Mouse (Mus musculus) CH12.LX (cell line): ENCODE data around the gene Spp1. TPM values are rescaled to one million over a fixed set of nuclear protein-coding genes. Genes with fewer than 3 reads are reported as not detected.

Source experiments
- DNase-seq: peaks from one replicate; pipeline ENCODE4 v3.0.0-alpha.2; 2013; ENCODE audit errors: extremely low read depth
- H3K27ac ChIP-seq: 2 replicates; pipeline ENCODE4 v1.5.1; 2012; ENCODE audit warnings: low read depth, mild to moderate bottlenecking, control low read depth, moderate library complexity; ENCODE audit not compliant: insufficient read depth
- H3K27me3 ChIP-seq: replicated peaks from 2 replicates; pipeline ENCODE3; 2012; ENCODE audit warnings: inconsistent platforms
- H3K36me3 ChIP-seq, 2 experiments: replicated peaks in 1 of 2; 2 replicates each; pipeline versions ENCODE3 to v1.6.1; 2012; ENCODE audit warnings: inconsistent platforms in 1 of 2, low read length in 1 of 2, mild to moderate bottlenecking in 1 of 2, mixed read lengths in 1 of 2, moderate library complexity in 1 of 2; ENCODE audit not compliant: control insufficient read depth in 1 of 2, insufficient read depth in 1 of 2
- H3K4me1 ChIP-seq, 2 experiments: 2 replicates each; pipeline ENCODE4 v1.6.1; 2012; ENCODE audit warnings: inconsistent platforms in 1 of 2, moderate library complexity in 1 of 2; ENCODE audit not compliant: insufficient read depth in 2 of 2, control insufficient read depth in 1 of 2
- H3K4me2 ChIP-seq: 2 replicates; pipeline ENCODE4 v1.6.1; 2012; ENCODE audit warnings: low read depth, mild to moderate bottlenecking, control low read depth; ENCODE audit not compliant: poor library complexity, insufficient read depth, severe bottlenecking
- H3K4me3 ChIP-seq, 3 experiments: fragments of 150-350 bp in 1 of 3; sonication (generic) in 1 of 3; replicated peaks in 1 of 3; 2 replicates each; pipeline versions ENCODE3 to v1.5.1; 2011 to 2012; ENCODE audit warnings: low read depth in 2 of 3, low read length in 2 of 3, mild to moderate bottlenecking in 2 of 3, moderate library complexity in 2 of 3, control low read depth in 1 of 3, improper control_type of control experiment in 1 of 3, inconsistent platforms in 1 of 3, mixed read lengths in 1 of 3; ENCODE audit not compliant: poor library complexity in 1 of 3
- H3K79me2 ChIP-seq: replicated peaks from 2 replicates; pipeline ENCODE4 v1.6.1; 2012; ENCODE audit warnings: mild to moderate bottlenecking, moderate library complexity; ENCODE audit not compliant: control insufficient read depth, poor library complexity, insufficient read depth, severe bottlenecking; ENCODE audit errors: extremely low read depth
- H3K9ac ChIP-seq: 2 replicates; pipeline ENCODE4 v1.6.1; 2012; ENCODE audit warnings: low read depth, mild to moderate bottlenecking, control low read depth, moderate library complexity; ENCODE audit not compliant: insufficient read depth
- H3K9me3 ChIP-seq: replicated peaks from 2 replicates; pipeline ENCODE3; 2012; ENCODE audit warnings: low read length, inconsistent platforms, mixed read lengths
- CHD2 ChIP-seq: IDR thresholded peaks from 2 replicates; pipeline ENCODE4 v1.6.1; 2011; ENCODE audit warnings: low read length, improper control_type of control experiment
- CTCF ChIP-seq, 2 experiments: IDR thresholded peaks in 1 of 2; conservative IDR thresholded peaks in 1 of 2; 2 replicates each; pipeline ENCODE4 v1.5.1; 2011 to 2012; ENCODE audit warnings: low read depth in 2 of 2, low read length in 2 of 2, improper control_type of control experiment in 1 of 2, inconsistent platforms in 1 of 2, mild to moderate bottlenecking in 1 of 2, moderate library complexity in 1 of 2
- E2F4 ChIP-seq: IDR thresholded peaks from 2 replicates; pipeline ENCODE4 v1.6.1; 2011; ENCODE audit warnings: low read depth, low read length, improper control_type of control experiment; ENCODE audit not compliant: insufficient replicate concordance
- EP300 ChIP-seq: IDR thresholded peaks from 2 replicates; pipeline ENCODE4 v1.6.1; 2011; ENCODE audit warnings: low read length, improper control_type of control experiment
- GABPA ChIP-seq: IDR thresholded peaks from 2 replicates; pipeline ENCODE4 v1.6.1; 2012; ENCODE audit warnings: low read depth, low read length, improper control_type of control experiment, inconsistent platforms; ENCODE audit not compliant: insufficient replicate concordance
- HCFC1 ChIP-seq: IDR thresholded peaks from 2 replicates; pipeline ENCODE4 v1.6.1; 2012; ENCODE audit warnings: low read depth, mild to moderate bottlenecking, inconsistent platforms, low read length, improper control_type of control experiment
- IRF4 ChIP-seq: IDR thresholded peaks from 2 replicates; pipeline ENCODE4 v1.6.1; 2014; ENCODE audit warnings: low read depth, mild to moderate bottlenecking, inconsistent platforms, low read length, improper control_type of control experiment
- JUND ChIP-seq: conservative IDR thresholded peaks from 2 replicates; pipeline ENCODE4 v1.6.1; 2011; ENCODE audit warnings: low read depth, low read length, improper control_type of control experiment
- KAT2A ChIP-seq: IDR thresholded peaks from 2 replicates; pipeline ENCODE4 v1.6.1; 2012; ENCODE audit warnings: low read length, improper control_type of control experiment, inconsistent platforms; ENCODE audit not compliant: insufficient replicate concordance
- MAFK ChIP-seq: IDR thresholded peaks from 2 replicates; pipeline ENCODE4 v1.6.1; 2011; ENCODE audit warnings: low read length, improper control_type of control experiment; ENCODE audit not compliant: insufficient replicate concordance
- MAX ChIP-seq: IDR thresholded peaks from 2 replicates; pipeline ENCODE4 v1.6.1; 2011; ENCODE audit warnings: low read length, improper control_type of control experiment
- MEF2A ChIP-seq: IDR thresholded peaks from 2 replicates; pipeline ENCODE4 v1.6.1; 2014; ENCODE audit warnings: low read depth, mild to moderate bottlenecking, inconsistent platforms, low read length, improper control_type of control experiment, borderline replicate concordance
- MXI1 ChIP-seq: IDR thresholded peaks from 2 replicates; pipeline ENCODE4 v1.6.1; 2011; ENCODE audit warnings: mild to moderate bottlenecking, low read depth, low read length, improper control_type of control experiment
- MYC ChIP-seq: IDR thresholded peaks from 2 replicates; pipeline ENCODE4 v1.6.1; 2011; ENCODE audit warnings: low read depth, mild to moderate bottlenecking, improper control_type of control experiment, low read length
- NELFE ChIP-seq: IDR thresholded peaks from 2 replicates; pipeline ENCODE4 v1.6.1; 2011; ENCODE audit warnings: low read depth, low read length, improper control_type of control experiment
- NRF1 ChIP-seq: IDR thresholded peaks from 2 replicates; pipeline ENCODE4 v1.6.1; 2014; ENCODE audit warnings: low read depth, mild to moderate bottlenecking, inconsistent platforms, low read length, improper control_type of control experiment, moderate library complexity
- POLR2A ChIP-seq: IDR thresholded peaks from 2 replicates; pipeline ENCODE4 v1.6.1; 2011; ENCODE audit warnings: low read depth, mild to moderate bottlenecking, improper control_type of control experiment, low read length
- RAD21 ChIP-seq: IDR thresholded peaks from 2 replicates; pipeline ENCODE4 v1.6.1; 2011; ENCODE audit warnings: low read depth, mild to moderate bottlenecking, low read length, improper control_type of control experiment, moderate library complexity
- RCOR1 ChIP-seq: conservative IDR thresholded peaks from 2 replicates; pipeline ENCODE4 v1.6.1; 2012; ENCODE audit warnings: low read depth, mild to moderate bottlenecking, inconsistent platforms, low read length, improper control_type of control experiment
- SIN3A ChIP-seq: IDR thresholded peaks from 2 replicates; pipeline ENCODE4 v1.6.1; 2012; ENCODE audit warnings: low read length, improper control_type of control experiment, inconsistent platforms
- TCF12 ChIP-seq: IDR thresholded peaks from 2 replicates; pipeline ENCODE4 v1.6.1; 2014; ENCODE audit warnings: low read depth, mild to moderate bottlenecking, inconsistent platforms, low read length, improper control_type of control experiment
- USF1 ChIP-seq: IDR thresholded peaks from 2 replicates; pipeline ENCODE4 v1.6.1; 2014; ENCODE audit warnings: low read depth, mild to moderate bottlenecking, inconsistent platforms, low read length, improper control_type of control experiment
- ZMIZ1 ChIP-seq: IDR thresholded peaks from 2 replicates; pipeline ENCODE4 v1.6.1; 2012; ENCODE audit warnings: low read depth, mild to moderate bottlenecking, inconsistent platforms, low read length, improper control_type of control experiment
- ZNF384 ChIP-seq: IDR thresholded peaks from 2 replicates; pipeline ENCODE4 v1.6.1; 2012; ENCODE audit warnings: low read depth, low read length, improper control_type of control experiment, inconsistent platforms
- dilution Hi-C: fragments of 300-500 bp; cut with MboI; formaldehyde crosslinking; loops from 2 replicates; pipeline ENCODE4 v1.14.3; 2020; ENCODE audit warnings: low sequenced_read_pairs; ENCODE audit not compliant: extremely low pct_unique_long_range_greater_than_20kb, extremely low pct_ligation_motif_present
- in situ Hi-C: fragments of 300-500 bp; cut with MboI; formaldehyde crosslinking; loops from 3 replicates; pipeline ENCODE4 v1.14.3; 2019; ENCODE audit warnings: low sequenced_read_pairs, low pct_ligation_motif_present, low pct_unique_long_range_greater_than_20kb, mixed read lengths
- polyA plus RNA-seq: library from polyadenylated mRNA; unstranded; fragments of >175 nt; gene quantifications from 2 replicates; pipeline ENCODE4 v1.2.1, GENCODE M21; 2012; ENCODE audit warnings: low read depth; ENCODE audit not compliant: insufficient read length
- total RNA-seq, 2 experiments: library from RNA; depleted of rRNA; stranded (reverse); fragments of 300-350 nt in 1 of 2; fragments of >200 nt in 1 of 2; gene quantifications; 2 replicates each; pipeline ENCODE4 v1.2.3; 2012 to 2014

Spp1 gene
- total and polyA plus RNA-seq, 3 experiments = 2.1 to 27.0 (median 10.4) TPM

GRCm38 (mm10) chr5:104466816-104467215 lies 31.9 kb downstream of the Spp1 start:
- H3K79me2 ChIP-seq = no peaks in the 10 kb centered on the region
- no peak overlapping the region for H3K4me3 ChIP-seq
- TF ChIP-seq IRF4 (no peak), MYC (no peak), RAD21 (no peak), ZNF384 (no peak), KAT2A (no peak), HCFC1 (no peak), MAX (no peak), USF1 (no peak), MEF2A (no peak), EP300 (no peak), MXI1 (no peak), POLR2A (no peak), TCF12 (no peak), GABPA (no peak), NELFE (no peak), ZMIZ1 (no peak)
- H3K27ac ChIP-seq = no peak overlapping the region
- H3K27me3 ChIP-seq = no peaks in the 10 kb centered on the region
- no peak overlapping the region for H3K4me2 ChIP-seq
- H3K4me1 ChIP-seq = no peaks in the 10 kb centered on the region
- H3K9me3 ChIP-seq = no peaks in the 10 kb centered on the region
- in situ Hi-C loops = no loop called here
- no peak for DNase-seq
- dilution Hi-C loops = no loop called here
- no peak overlapping the region for H3K9ac ChIP-seq
- no peaks in the 10 kb centered on the region for H3K36me3 ChIP-seq

- no peak overlapping the region for H3K4me3 ChIP-seq
- no peaks in the 10 kb centered on the region for H3K4me1 ChIP-seq
- no peak overlapping the region for H3K4me2 ChIP-seq
- H3K27me3 ChIP-seq = no peaks in the 10 kb centered on the region
- no peaks in the 10 kb centered on the region for H3K79me2 ChIP-seq
- H3K27ac ChIP-seq = no peak overlapping the region
- no peak overlapping the region for H3K9ac ChIP-seq
- in situ Hi-C loops = no loop called here
- TF ChIP-seq CTCF (conservative IDR thresholded peaks at IDR 0.05 in 1 of 2, IDR thresholded peaks at IDR 0.05 in 1 of 2; ENCODE audit: low read depth in 2 of 2, low read length in 2 of 2) = no peak
- no peak for TF ChIP-seq TCF12
- no peak for TF ChIP-seq RCOR1
- TF ChIP-seq E2F4 = no peak
- no peak for TF ChIP-seq CHD2
- TF ChIP-seq JUND = no peak
- TF ChIP-seq ZNF384 = no peak
- no peak for TF ChIP-seq MXI1
- no peak for TF ChIP-seq MAFK
- no peak for TF ChIP-seq NRF1
- TF ChIP-seq SIN3A = no peak
- TF ChIP-seq GABPA = no peak
- H3K9me3 ChIP-seq = no peaks in the 10 kb centered on the region
- no peaks in the 10 kb centered on the region for H3K36me3 ChIP-seq
- dilution Hi-C loops = no loop called here
- DNase-seq = no peak
Measured at GRCm38 (mm10) chr5:104468586-104468985, 33.7 kb downstream of the Spp1 start.
